Mouse (Mus musculus) myocyte (in vitro differentiated cells): ENCODE measurements around the gene Atp6v1e2.

Experiments used
- MYOD1 ChIP-seq, 3 experiments: IDR thresholded peaks; one replicate each; pipeline ENCODE4 v1.6.1; 2011; ENCODE audit warnings: control low read depth in 2 of 3, low read depth in 2 of 3, mild to moderate bottlenecking in 2 of 3, moderate library complexity in 1 of 3; ENCODE audit not compliant: insufficient read length in 2 of 3, control insufficient read depth in 1 of 3
- POLR2A ChIP-seq: IDR thresholded peaks from one replicate; pipeline ENCODE4 v1.6.1; 2011; ENCODE audit warnings: low read depth, mild to moderate bottlenecking, control low read depth, moderate library complexity; ENCODE audit not compliant: insufficient read length
- REST ChIP-seq: IDR thresholded peaks from one replicate; pipeline ENCODE4 v1.6.1; 2011; ENCODE audit warnings: mild to moderate bottlenecking, control low read depth, moderate library complexity; ENCODE audit not compliant: insufficient read depth, insufficient read length

- TF ChIP-seq POLR2A (no peak), REST (no peak), MYOD1 (IDR thresholded peaks at IDR 0.05; ENCODE audit: control insufficient read depth in 1 of 3, insufficient read length in 2 of 3, low read depth in 2 of 3) (no peak)
Measured at GRCm38 (mm10) chr17:86964502-86964901, 16.8 kb upstream of the Atp6v1e2 start.
